Comparison of ENCODE assay signal across 10 mouse cellular contexts in the genomic region with DNA sequence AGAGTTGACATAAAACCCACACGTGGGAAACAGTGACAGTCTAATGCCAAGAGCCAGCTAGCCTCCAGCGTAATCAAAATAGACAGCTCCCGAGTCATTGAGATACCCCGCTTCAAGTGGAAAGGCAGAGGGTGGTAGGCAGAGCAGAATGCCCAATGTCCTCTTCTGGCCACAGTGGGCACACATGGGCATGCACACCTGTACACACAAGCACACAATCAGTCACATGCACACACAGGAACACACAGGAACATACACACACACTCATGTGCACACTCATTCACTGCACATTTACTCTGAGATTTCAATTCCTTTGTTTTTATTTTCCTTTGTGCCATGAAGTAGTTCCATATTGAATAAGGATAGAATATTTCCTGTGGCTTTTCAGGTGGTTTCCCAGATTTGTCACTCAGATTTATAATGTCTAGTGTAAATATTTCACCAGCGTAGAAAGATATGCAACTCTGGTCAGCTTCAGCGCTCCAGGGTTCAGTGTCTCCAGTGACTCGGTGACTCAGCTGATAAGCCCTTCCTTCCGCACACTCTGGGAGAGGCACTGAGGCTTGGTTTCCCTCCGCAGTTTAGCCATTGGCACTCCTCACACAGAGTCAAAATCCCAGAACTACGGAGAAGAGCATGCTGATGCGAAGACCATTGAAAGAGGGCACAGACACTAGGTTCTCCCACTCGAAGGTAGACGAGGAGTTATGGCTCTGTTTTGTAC. TPM values are rescaled to one million over a fixed set of nuclear protein-coding genes. Genes with fewer than 3 reads are reported as not detected.
A peak's percentile ranks its signal among the peaks of the same experiment; 100 is the strongest.
DNase-seq lines count a peak whose midpoint lies in the region.
"Had no signal": no experiment of that assay in that cellular context is flagged by ENCODE, and none has a peak within 500 bp of the region (broad histone marks: within the 10 kb centered on the region; RNA-seq: fewer than 3 reads in every experiment).

No protein-coding gene starts in this region.

- intact Hi-C loops in gastrocnemius, postnatal 36 days (cut with DNase I): no loop called here
- intact Hi-C loops in left cerebral cortex, postnatal 36 days (cut with DNase I): no loop called here

- peak; percentile 48 for DNase-seq in urinary bladder, postnatal 14 days (ENCODE audit: low spot score)
- DNase-seq in urinary bladder, postnatal 25 days (ENCODE audit: low spot score): no peak
- peak; percentile 45 to 65 for DNase-seq in heart, adult 18-20 months
- DNase-seq in kidney, postnatal 10 days: peak; percentile 31
- no peak for DNase-seq in gastrocnemius, postnatal 36 days
- no peak for DNase-seq in right cerebral cortex, postnatal 25 days
- DNase-seq in left cerebral cortex, postnatal 36 days (ENCODE audit: low spot score in 2 of 2): no peak
- DNase-seq: cerebellum, postnatal 14 days; forebrain, postnatal 0 days; thymus, postnatal 36 days had no signal

RNA-seq across cellular contexts. Expression of a gene that starts 4.4 kb away (rescaled TPM):
- total RNA-seq in heart, adult 18-20 months (2021): not detected
- not detected for total RNA-seq in gastrocnemius, postnatal 36 days (2021)
- not detected for total RNA-seq in left cerebral cortex, postnatal 36 days (2021)
- total RNA-seq: forebrain, postnatal 0 days had no signal

Comparison
In these comparisons a context has a peak if more than half of its experiments do, and no peak if none do; other contexts are left out.
1. DNase-seq: peak in urinary bladder, postnatal 14 days (single experiment), heart, adult 18-20 months (2 of 2) and kidney, postnatal 10 days (single experiment); none in urinary bladder, postnatal 25 days (single experiment), gastrocnemius, postnatal 36 days (0 of 2), right cerebral cortex, postnatal 25 days (single experiment) and left cerebral cortex, postnatal 36 days (0 of 2).